Mouse (Mus musculus) testis, adult 2 months (tissue): ENCODE measurements around the gene Nob1. TPM values are rescaled to one million over a fixed set of nuclear protein-coding genes. Genes with fewer than 3 reads are reported as not detected.
A peak's percentile ranks its signal among the peaks of the same experiment; 100 is the strongest.

ENCODE experiments used
- H3K27ac ChIP-seq: fragments of 200-500 bp; 2 replicates; pipeline ENCODE4 v1.5.1; 2012; ENCODE audit warnings: low read depth, low read length; ENCODE audit not compliant: control insufficient read depth, insufficient read depth
- H3K27me3 ChIP-seq: fragments of 200-500 bp; 2 replicates; pipeline ENCODE4 v1.6.1; 2012; ENCODE audit warnings: mild to moderate bottlenecking, low read length, moderate library complexity; ENCODE audit not compliant: control insufficient read depth, insufficient read depth
- H3K36me3 ChIP-seq: fragments of 200-500 bp; 2 replicates; pipeline ENCODE4 v1.6.1; 2012; ENCODE audit warnings: mild to moderate bottlenecking, low read length; ENCODE audit not compliant: control insufficient read depth, insufficient read depth
- H3K4me1 ChIP-seq: fragments of 200-500 bp; 2 replicates; pipeline ENCODE4 v1.6.1; 2012; ENCODE audit warnings: low read length; ENCODE audit not compliant: control insufficient read depth, insufficient read depth
- H3K4me3 ChIP-seq: fragments of 200-500 bp; 2 replicates; pipeline ENCODE4 v1.5.1; 2012; ENCODE audit warnings: low read depth, mild to moderate bottlenecking, low read length, moderate library complexity, mixed read lengths; ENCODE audit not compliant: control insufficient read depth
- CTCF ChIP-seq: fragments of 200-500 bp; IDR thresholded peaks from 2 replicates; pipeline ENCODE4 v1.5.1; 2012; ENCODE audit warnings: low read depth, mild to moderate bottlenecking, inconsistent platforms, low read length, moderate library complexity; ENCODE audit not compliant: control insufficient read depth, insufficient read depth, insufficient replicate concordance
- POLR2A ChIP-seq: fragments of 200-500 bp; IDR thresholded peaks from 2 replicates; pipeline ENCODE4 v1.6.1; 2012; ENCODE audit warnings: low read depth, mild to moderate bottlenecking, inconsistent platforms, low read length, moderate library complexity; ENCODE audit not compliant: control insufficient read depth
- polyA plus RNA-seq: library from polyadenylated mRNA; depleted of rRNA; stranded (reverse); fragments of >200 nt; gene quantifications from 2 replicates; pipeline ENCODE4 v1.2.3, GENCODE M21; 2012

The Nob1 gene
- polyA plus RNA-seq, 1 experiment, result 15.3 TPM

- no peak overlapping the region for H3K27ac ChIP-seq
- no peak overlapping the region for H3K4me3 ChIP-seq
- no peaks in the 10 kb centered on the region for H3K4me1 ChIP-seq
- TF ChIP-seq POLR2A (no peak), CTCF (no peak)
- H3K36me3 ChIP-seq, result no peaks in the 10 kb centered on the region; the same call in 1 of the 2 replicates
- no peaks in the 10 kb centered on the region for H3K27me3 ChIP-seq
Measured at GRCm38 (mm10) chr8:107462423-107462822, 37.6 kb upstream of the Nob1 start.

GRCm38 (mm10) chr8:107458281-107458680 is 33.4 kb upstream of the Nob1 start:
- Histone ChIP-seq H3K36me3 (no peaks in the 10 kb centered on the region; the same call in 1 of the 2 replicates), H3K27ac (no peak overlapping the region), H3K4me1 (no peaks in the 10 kb centered on the region), H3K4me3 (peak overlapping the region; percentile 82), H3K27me3 (no peaks in the 10 kb centered on the region)
- TF ChIP-seq POLR2A (no peak), CTCF (no peak)

- TF ChIP-seq CTCF (no peak), POLR2A (no peak; the same call in 1 of the 2 replicates)
- Histone ChIP-seq H3K27me3 (no peaks in the 10 kb centered on the region), H3K27ac (no peak overlapping the region), H3K4me1 (no peaks in the 10 kb centered on the region), H3K4me3 (peak overlapping the region; percentile 82), H3K36me3 (no peaks in the 10 kb centered on the region; the same call in 1 of the 2 replicates)
Measured at GRCm38 (mm10) chr8:107457725-107458124, 32.9 kb upstream of the Nob1 start.

GRCm38 (mm10) chr8:107455268-107455667 is 30.4 kb upstream of the Nob1 start:
- TF ChIP-seq CTCF (no peak), POLR2A (no peak)
- no peak overlapping the region for H3K4me3 ChIP-seq
- H3K27ac ChIP-seq, result no peak overlapping the region
- no peaks in the 10 kb centered on the region; the same call in 1 of the 2 replicates for H3K36me3 ChIP-seq
- no peaks in the 10 kb centered on the region for H3K27me3 ChIP-seq
- H3K4me1 ChIP-seq, result no peaks in the 10 kb centered on the region

GRCm38 (mm10) chr8:107453386-107453785 is 28.5 kb upstream of the Nob1 start:
- no peak for TF ChIP-seq CTCF
- H3K27me3 ChIP-seq, result no peaks in the 10 kb centered on the region
- H3K27ac ChIP-seq, result no peak overlapping the region
- no peaks in the 10 kb centered on the region; the same call in 1 of the 2 replicates for H3K36me3 ChIP-seq
- H3K4me3 ChIP-seq, result no peak overlapping the region
- H3K4me1 ChIP-seq, result no peaks in the 10 kb centered on the region

GRCm38 (mm10) chr8:107451414-107452066 is 26.7 kb upstream of the Nob1 start:
- Histone ChIP-seq H3K4me3 (no peak overlapping the region), H3K4me1 (no peaks in the 10 kb centered on the region), H3K27me3 (no peaks in the 10 kb centered on the region), H3K36me3 (no peaks in the 10 kb centered on the region), H3K27ac (no peak overlapping the region)
- TF ChIP-seq CTCF (no peak), POLR2A (no peak)

- no peaks in the 10 kb centered on the region for H3K27me3 ChIP-seq
- H3K4me3 ChIP-seq, result no peak overlapping the region
- H3K4me1 ChIP-seq, result no peaks in the 10 kb centered on the region
- no peak overlapping the region for H3K27ac ChIP-seq
- TF ChIP-seq CTCF (no peak), POLR2A (no peak)
- H3K36me3 ChIP-seq, result no peaks in the 10 kb centered on the region
Measured at GRCm38 (mm10) chr8:107449655-107450054, 24.8 kb upstream of the Nob1 start.

GRCm38 (mm10) chr8:107449130-107449529 is 24.3 kb upstream of the Nob1 start:
- Histone ChIP-seq H3K27ac (no peak overlapping the region), H3K4me1 (no peaks in the 10 kb centered on the region), H3K27me3 (no peaks in the 10 kb centered on the region), H3K36me3 (no peaks in the 10 kb centered on the region), H3K4me3 (no peak overlapping the region)
- TF ChIP-seq CTCF (no peak), POLR2A (no peak)
